Comparison of ENCODE assay signal across 25 mouse cellular contexts in genomic region chr4:102555566-102555965, GRCm38 (mm10).
"Had no signal": no experiment of that assay in that cellular context is flagged by ENCODE, and none has a peak within 500 bp of the region (broad histone marks: within the 10 kb centered on the region; RNA-seq: fewer than 3 reads in every experiment).

No protein-coding gene starts in this region.

- ATAC-seq: hindbrain, postnatal 0 days; intestine, embryonic 16.5 days had no signal

- H3K9ac ChIP-seq: heart, embryonic 13.5 days; heart, embryonic 15.5 days; hindbrain, embryonic 13.5 days; hindbrain, embryonic 15.5 days; kidney, embryonic 15.5 days; limb, embryonic 12.5 days; liver, embryonic 13.5 days; liver, embryonic 15.5 days had no signal

- H3K4me1 ChIP-seq: hindbrain, embryonic 13.5 days; hindbrain, embryonic 15.5 days; kidney, embryonic 15.5 days had no signal

- H3K27me3 ChIP-seq: heart, embryonic 13.5 days; heart, embryonic 15.5 days; hindbrain, embryonic 13.5 days; hindbrain, embryonic 15.5 days; liver, embryonic 13.5 days; liver, embryonic 15.5 days had no signal

- H3K36me3 ChIP-seq: heart, embryonic 13.5 days; heart, embryonic 15.5 days; hindbrain, embryonic 13.5 days; hindbrain, embryonic 15.5 days; kidney, embryonic 15.5 days; limb, embryonic 12.5 days; liver, embryonic 13.5 days; liver, embryonic 15.5 days had no signal

- H3K9me3 ChIP-seq: heart, embryonic 13.5 days; heart, embryonic 15.5 days; hindbrain, embryonic 13.5 days; hindbrain, embryonic 15.5 days; kidney, embryonic 15.5 days; limb, embryonic 12.5 days; liver, embryonic 13.5 days; liver, embryonic 15.5 days had no signal

- H3K4me2 ChIP-seq: heart, embryonic 11.5 days; heart, embryonic 13.5 days; heart, embryonic 15.5 days; hindbrain, embryonic 13.5 days; hindbrain, embryonic 15.5 days; kidney, embryonic 15.5 days; limb, embryonic 12.5 days; liver, embryonic 13.5 days; liver, embryonic 15.5 days had no signal

- H3K4me3 ChIP-seq: heart, adult 2 months; heart, embryonic 13.5 days; heart, embryonic 15.5 days; hindbrain, embryonic 13.5 days; hindbrain, embryonic 15.5 days; kidney, embryonic 15.5 days; limb, embryonic 12.5 days; liver, embryonic 13.5 days; liver, embryonic 15.5 days had no signal

- H3K27ac ChIP-seq: heart, adult 2 months; heart, embryonic 13.5 days; heart, embryonic 15.5 days; hindbrain, embryonic 13.5 days; hindbrain, embryonic 15.5 days; hindbrain, postnatal 0 days; kidney, embryonic 15.5 days; kidney, postnatal 0 days; limb, embryonic 12.5 days; liver, embryonic 13.5 days; liver, embryonic 15.5 days had no signal

- DNase-seq: gastrocnemius, postnatal 14 days; gastrocnemius, postnatal 36 days; heart, adult 2 months; heart, postnatal 14 days; heart, postnatal 36 days; kidney, adult 11 months; kidney, adult 2 months; kidney, adult 9 months; kidney, postnatal 14 days; kidney, postnatal 36 days; layer of hippocampus, adult 9-11 months; layer of hippocampus, postnatal 36 days; left cerebral cortex, postnatal 4 days; liver, embryonic 13.5 days had no signal
